Mouse (Mus musculus) layer of hippocampus, adult 11-12 months (tissue): ENCODE results near the gene Mrpl10.
A peak's percentile ranks its signal among the peaks of the same experiment; 100 is the strongest.

Experiments
- DNase-seq: peaks from one replicate; pipeline ENCODE4 v3.0.0; 2022; ENCODE audit warnings: low spot score

Gene Mrpl10

DNA sequence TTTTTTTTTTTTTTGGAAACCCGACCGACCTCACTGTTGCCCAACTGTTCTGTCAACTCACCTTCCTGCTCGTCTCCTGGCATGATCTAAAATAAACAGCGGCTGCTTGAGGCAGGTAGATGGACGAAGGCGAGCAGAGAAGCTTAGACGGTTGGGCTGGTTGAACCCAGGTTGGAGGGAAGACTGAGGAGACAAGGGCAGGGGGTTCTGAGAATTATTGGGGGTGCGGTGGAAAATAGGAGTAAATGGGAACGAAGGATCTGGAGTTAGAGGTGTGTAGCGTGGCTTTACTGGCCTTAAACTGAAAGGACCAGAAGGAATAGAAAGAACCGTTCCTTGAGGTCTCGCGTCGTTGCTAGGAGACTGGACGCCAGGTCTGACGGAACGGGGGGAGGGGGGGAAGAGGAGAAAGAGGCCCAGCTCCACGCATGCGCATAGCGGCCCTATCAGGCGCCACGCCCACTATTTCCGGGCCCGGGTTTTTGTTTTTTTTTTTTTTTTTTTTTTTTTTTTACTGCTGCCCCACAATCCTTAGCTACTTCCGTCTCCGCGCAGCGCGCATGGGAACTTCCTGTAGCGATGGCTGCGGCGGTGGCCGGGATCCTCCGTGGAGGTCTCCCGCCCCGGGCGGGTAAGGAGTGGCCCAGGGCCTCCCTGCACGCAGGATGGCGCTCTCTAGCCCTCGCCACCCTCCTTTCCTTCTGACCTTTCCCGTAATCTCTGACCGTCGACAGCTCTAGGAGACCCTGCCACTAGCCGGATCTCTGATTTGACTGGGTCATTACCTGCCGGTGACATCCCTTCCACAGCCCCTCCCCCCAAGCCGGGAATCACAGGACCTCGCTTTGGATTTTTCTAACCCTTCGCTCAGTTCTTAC is at the start of gene Mrpl10, which contains the start of gene Lrrc46:
Gene Mrpl10 (plus strand): TSS at position 539 of the 878 bp plus-strand sequence.
Gene Lrrc46 (minus strand): TSS at position 386 of the 878 bp plus-strand sequence.
- DNase-seq, result peak; percentile 84

DNA sequence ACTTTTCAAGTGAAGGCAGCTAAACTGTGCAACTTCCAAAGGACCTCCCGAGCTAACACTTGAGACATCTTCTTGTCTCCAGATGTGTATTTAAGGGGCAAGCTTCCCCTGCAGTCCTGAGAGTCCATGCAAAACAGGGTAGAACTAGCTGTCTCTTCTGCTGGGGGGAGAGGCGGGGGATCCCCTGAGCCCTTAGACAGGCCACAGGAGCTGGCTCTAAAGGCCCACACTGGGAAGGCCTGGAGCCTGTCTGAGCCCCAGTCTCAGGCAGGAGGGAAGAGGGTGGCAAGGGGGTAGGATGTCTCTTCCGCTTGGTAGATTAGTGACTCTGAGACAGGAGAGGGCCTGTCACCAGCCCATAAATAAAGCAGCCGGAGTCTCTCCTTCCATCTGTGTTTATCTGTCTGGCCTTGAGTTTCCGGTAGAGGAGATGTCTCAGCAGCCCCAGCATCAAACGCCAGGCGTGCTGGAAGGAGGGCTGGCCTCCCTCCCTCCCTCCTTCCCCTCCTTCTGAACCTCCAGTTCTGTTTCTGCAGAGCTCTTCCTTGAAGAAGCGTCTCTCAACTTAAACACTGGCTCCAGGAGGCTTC is 48.5 kb upstream of the Mrpl10 start:
- DNase-seq, result no peak

DNA sequence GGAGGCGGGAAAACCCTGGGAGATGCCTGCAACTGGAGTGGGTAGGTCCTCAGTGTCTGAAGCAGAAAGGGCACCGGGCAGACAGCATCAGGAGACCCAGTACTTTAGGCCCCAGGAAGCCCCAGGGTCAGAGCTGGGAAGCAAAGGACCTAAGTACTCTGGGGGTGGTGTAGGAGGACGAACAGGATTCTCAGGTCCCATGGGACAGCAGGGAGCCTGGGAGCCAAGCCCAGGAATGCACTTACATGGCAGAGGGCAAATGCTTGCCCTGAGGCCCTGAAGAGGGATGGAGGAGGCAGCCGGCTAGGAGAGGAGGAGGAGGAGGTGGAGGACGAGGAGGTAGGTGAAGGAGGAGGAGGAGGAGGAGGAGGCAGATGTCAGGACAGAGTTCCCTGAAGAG is 46.3 kb upstream of the Mrpl10 start:
- no peak for DNase-seq

DNA sequence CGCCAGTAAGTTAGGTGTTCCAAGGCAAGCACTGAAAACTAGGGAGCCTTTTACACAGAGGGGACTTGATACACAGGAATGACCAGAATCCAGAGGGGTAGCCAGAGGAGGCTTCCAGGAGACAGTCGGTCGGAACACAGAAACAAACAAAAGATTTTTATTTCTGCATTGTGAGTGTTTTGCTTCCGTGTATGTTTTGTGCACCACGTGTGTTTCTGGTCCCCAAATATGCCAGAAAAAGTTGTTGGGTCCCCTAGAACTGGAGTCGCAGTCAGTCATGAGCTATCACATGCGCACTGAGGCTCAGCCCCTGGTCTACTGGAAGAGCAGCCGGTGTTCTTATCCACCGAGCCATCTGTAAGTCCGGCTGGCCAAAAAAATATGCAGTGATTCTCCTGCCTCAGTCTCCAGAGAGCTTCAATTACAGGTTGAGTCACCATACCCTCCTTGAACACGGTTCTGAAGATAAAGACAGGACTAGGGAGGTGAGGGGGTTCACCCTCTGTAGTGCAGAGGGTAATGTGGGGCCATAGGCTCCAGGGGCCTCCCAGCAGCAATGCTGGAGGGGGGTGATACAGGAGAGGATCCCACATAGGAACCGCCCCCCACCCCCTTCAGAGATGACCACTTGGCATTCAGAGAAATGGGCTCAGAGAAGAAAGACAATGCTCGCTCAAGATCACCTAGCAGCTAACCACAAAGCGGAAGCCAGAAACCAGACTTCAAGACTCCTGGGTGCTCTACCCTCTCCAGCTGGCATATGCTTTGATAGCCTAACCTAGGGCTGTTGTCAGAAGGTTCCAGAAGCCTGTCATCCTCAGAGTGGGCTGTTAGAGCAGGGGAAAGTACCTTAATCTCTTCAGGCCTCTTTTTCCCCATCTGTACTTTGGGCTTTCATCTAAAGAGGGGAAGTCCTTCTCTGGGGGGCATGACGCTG is 45.3 kb upstream of the Mrpl10 start:
- no peak for DNase-seq

DNA sequence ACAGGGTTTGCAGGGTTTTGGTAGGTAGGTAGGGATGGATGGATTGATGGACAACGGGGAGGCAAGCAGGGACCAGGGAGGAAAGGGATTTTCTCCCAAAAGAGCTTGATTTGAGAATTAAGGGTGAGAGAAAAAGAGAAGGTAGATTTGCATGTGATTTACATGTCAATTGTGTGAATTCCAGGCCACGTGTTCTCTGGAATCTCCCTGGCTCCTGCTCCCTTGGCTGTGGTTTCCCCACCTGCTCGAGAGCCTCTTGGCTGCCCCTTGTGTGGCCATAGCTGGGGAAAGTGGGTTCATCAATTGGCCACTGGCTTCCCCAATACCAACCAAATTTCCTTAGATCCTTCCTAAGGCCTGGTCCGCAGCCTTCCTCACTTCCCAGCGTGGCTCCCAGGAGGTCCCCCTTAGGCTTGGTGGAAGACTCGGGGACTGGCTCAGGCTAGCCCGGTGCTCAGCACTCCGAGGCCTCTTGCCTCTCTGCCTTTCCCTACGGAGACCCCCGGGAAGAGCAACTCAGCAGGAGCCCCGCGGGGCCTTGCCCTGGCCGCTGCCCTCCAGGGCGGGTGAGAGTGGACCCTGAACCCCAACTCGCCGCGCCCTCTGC is 44.5 kb upstream of the Mrpl10 start:
- no peak for DNase-seq

DNA sequence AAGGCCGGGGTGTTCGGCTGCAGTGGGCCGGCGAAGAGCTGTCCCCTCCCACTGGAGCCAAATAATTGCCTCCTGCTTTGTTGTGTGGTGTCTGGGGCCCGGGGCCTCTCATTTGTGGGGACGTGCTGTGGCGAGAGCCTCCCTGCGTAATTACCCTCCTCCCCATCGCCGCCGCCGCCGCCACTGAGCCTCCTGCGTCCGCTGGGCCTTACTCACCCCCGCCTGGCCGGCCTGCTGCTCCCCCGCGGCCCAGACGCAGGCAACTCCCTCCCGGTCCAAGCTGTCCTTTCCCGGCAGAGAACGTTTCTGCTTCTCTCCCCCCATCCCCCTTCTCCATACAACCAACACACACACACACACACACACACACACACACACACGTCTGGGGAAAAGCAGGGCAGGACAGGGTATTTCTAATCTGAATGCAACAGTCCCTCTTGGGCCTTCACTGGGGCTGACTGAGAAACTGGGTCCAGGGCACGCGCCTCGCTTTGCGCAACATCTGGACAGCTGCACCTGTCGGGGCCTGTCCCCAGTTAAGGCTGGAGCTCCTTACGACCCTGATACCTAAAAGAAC is 43.9 kb upstream of the Mrpl10 start:
- DNase-seq, result no peak

DNA sequence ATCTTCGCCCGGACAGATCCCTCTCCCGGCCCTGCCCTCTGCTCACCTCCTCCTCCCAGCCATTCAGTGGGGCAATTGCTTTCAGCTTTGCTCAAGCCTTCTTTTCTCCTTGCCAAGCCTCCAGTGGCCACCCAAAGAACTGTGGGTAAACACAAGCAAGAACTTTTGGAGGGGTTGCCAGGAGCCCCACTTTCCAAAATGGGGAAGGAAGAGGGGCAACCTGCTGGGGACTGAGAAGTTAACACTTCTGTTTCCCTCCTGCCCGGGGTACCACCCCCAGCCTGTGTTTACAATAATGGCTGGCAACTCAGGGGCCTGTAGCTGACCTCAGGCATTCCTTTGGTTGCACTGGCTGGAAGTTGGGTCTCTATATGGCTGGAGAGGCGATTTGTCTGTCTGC is 38.2 kb upstream of the Mrpl10 start:
- no peak for DNase-seq

DNA sequence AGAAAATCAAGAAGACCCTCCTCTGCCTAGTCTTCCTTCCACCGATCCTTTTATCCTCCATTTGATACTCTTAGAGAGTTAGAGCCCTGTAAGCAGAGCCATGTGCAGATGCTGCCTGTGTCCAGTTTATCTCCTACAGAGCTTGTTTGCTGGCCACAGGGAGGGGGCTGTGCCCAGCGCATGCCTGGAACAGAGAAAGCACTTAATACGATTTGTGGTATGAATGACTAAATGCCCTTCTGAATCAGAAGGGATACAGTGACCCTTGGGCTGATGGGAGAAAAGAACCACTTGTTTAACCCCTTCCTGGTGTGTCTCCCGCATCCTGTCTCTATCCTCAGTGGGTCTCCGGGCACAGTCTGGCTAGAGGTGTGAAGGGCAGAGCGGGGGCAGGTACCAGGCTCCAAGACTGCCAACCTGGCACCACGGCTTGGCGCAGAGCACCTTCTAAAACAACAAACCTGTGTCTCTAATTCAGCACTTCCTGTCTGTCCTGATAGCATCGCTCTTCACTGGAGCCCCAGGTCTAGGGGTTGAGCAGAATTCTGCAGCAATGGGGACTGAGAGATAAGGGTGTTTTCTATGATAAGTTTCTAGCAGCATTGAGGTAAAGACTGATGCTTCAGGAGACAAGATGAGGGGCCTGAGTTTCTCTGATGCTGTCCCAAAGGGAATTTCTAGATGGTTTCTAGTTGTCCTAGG is 34.1 kb upstream of the Mrpl10 start:
- no peak for DNase-seq

DNA sequence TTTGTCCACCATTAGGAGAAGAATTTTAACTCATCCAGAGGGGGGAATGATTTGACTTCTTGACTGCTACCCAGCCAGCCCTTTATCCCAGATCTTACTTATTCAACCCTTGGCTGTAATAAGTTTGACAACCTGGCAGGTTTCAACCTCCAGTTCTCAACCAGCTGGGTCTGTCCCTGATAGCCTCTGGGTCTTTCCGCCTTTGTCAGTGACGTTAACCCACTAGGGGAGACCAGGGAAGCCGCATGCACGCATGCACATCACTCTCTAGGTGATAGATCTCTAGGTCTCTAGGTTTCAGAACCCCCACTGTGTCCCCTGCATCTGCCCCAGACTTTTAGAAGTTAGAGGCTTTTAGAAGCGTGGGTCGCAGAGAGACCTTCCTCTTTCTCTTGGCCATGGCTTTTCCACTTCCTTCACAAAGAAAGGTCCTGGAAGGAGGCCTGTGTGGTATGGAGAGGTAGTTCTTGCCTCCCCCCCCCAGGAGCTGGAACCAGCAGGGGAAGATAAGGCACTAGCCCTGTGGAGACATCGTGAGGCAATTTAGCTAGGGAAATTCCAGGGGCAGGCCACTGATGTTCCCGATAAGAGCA is 32.1 kb upstream of the Mrpl10 start:
- no peak for DNase-seq

DNA sequence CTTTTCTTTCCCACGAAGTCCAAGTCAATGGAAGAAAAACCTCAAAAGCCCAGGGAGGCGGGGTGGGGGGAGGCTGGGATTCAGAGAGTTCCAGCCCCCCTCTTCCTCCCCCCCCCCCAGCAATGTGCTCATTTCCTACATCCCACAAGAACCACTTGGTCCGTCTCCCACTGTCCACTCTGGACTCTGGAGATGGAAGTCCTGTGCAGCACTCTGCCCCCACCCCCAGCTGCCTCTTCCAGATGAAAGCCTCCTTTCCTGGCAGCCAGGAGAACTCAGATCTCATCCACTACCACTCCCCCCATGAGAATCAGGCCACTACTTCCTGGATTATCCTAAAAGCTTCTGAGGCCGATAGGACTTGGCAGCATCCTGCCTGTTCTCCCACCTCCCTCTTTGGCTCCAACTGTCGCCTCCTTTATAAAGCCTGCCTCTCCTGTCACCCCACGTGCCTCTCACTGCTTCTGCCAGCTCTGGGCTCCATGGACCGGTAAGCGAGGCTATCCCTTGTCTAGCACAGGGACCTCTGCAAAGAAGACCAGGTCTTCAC is 28.2 kb upstream of the Mrpl10 start, which contains the start of gene Sp6:
Gene Sp6 (plus strand): TSS at position 274 of the 550 bp plus-strand sequence.
- DNase-seq, result no peak

DNA sequence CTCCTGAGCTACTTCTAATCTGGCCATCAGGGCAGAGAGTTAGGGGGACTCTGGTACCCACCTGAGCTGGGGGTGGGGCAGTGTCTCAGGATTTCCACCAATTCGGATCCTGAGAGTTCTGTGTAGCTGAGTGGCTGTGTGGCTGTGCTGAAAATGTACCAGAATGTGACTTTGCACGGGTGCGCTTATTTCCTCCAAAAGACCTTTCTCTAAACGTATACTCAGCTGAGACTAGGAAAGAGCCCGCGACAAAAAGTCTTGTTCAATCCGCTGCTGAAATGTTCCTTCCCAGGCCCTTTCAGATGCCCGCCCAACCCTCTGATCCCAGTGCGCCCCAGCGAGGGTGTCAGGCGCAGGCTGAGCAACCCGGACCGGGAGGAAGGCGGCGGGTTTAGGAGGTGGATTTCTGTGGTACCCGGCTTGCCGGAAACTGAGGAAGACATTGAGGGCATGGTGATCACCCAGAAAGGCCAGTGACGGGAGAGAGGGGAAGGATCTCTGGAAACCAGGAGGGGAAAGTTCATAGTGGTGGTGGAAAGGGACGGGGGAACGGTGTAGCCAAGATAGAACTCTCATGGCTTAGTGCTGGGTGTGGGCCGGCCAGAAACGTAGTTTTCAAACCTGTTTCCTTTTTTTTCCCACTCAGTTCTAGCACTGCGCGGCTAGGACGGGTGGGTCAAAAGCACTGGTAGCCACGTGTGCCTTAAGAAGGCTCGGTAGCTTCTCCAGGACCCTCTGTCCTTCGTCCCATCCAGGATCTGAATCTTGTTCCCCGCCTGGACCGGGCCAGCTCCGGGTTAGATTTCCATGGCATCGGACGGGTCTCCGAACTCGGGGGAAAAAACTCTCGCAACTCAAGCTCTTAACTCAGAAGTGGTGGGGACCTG is 23.4 kb upstream of the Mrpl10 start:
- DNase-seq, result no peak

DNA sequence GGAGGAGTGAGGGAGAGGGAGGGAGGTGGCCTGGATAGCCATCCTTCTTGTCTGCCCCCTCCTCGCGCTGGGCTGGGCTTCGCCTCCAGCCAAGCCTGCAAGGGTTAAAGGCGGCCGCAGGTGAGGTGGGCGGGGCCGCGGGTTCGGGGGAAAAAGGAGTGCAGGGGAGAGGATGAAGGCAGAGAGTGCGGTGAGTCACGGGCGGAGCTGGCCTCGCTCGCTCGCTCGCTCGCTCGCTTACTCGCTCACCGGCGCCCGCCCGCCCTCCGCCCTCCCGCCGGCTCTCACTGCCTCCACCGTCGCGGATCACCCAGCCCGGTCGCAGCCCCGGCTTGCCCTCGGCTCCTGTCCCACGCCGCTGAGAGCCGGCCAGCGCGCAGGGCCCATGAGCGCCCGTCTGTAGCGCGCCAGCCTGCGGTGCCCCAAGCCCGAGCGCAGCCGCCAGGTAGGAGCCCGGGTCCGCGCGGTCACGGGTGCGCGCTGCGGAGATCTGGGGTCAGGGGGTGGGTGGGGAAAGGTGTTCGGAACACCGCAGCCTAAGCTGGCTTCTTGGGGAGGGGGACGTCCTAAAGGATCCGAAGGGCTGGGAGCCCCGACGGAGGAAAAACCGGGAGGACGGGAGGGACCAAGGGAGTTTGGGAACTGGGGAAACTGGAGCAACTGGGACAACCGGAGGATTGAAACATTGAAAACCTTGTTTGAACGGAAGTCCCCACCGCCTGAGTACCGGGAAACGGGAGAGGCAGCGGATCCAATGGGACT is 22.6 kb upstream of the Mrpl10 start:
- no peak for DNase-seq

DNA sequence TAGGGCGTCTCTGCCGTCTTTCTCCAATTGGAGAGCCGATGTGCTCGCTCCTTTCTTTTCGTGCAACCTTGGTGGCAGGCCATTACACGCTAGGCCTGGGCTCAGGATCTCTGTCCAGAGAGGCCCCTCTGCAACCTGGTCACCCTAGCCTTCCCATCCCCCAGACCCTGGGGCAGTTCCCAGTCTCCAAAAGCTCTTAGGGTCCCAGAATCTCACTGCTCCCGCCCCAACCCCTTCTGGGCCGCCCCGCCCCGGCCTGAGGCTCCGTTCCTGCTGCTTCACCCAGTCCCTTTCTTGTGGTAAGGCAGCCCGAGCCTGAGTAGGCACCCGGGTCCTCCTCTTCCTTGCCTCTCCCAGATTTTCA is 22.0 kb upstream of the Mrpl10 start:
- DNase-seq, result no peak

DNA sequence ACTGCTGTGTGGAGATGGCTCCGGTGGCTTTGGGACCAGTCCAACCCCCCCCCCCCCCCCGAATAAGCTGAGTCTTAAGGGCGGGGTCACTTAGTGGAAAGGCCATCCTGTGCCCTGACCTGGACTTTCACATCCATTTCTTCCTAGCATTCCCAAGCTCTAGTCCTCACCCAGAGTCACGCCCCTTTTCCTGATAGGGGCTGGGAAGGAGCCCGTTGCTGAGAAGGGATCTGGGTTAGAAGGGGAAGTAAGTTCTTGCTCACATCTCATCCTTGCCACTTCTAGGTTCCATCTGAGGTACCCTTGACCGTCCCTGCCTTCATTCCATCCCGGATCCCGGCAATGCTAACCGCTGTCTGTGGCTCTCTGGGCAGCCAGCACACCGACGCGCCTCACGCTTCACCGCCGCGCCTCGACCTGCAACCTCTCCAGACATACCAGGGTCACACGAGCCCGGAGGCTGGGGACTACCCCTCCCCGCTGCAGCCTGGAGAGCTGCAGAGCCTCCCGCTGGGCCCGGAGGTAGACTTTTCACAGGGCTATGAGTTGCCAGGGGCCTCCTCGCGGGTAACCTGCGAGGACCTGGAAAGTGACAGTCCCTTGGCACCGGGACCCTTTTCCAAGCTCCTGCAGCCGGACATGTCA is 20.1 kb upstream of the Mrpl10 start:
- DNase-seq, result no peak

DNA sequence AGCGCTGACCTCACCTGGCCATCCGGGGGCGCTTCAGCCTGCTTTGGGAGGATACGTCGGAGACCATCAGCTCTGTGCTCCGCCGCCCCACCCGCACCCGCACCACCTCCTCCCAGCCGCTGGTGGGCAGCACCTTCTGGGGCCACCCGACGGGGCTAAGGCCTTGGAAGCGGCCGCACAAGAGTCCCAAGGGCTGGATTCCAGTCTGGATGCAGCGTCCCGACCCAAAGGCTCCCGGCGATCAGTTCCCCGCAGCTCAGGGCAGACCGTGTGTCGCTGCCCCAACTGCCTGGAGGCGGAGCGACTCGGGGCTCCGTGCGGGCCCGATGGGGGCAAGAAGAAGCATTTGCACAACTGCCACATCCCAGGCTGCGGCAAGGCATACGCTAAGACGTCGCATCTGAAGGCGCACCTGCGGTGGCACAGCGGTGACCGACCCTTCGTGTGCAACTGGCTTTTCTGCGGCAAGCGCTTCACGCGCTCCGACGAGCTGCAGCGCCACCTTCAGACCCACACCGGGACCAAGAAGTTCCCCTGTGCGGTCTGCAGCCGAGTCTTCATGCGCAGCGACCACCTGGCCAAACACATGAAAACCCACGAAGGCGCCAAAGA is 19.4 kb upstream of the Mrpl10 start:
- DNase-seq, result peak; percentile 63

DNA sequence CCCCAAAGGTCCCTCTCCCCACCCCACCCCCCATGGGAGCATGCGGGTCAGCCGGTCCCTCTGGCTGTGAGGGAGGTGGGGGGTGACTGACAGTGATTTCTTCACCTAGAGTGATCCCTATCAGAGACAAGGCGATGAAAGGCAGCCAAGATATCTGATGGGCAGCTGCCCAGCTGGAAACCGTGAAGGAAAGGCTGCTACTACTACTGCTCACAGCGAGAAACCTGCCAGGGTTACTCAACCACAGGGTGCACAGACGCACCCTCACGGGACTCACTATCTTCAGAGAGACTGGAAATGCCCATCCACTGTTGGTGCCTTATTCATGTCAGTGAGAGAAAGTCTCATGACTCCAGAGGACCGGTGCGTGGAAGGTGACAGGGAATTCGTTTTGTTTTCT is 16.4 kb upstream of the Mrpl10 start:
- DNase-seq, result no peak

DNA sequence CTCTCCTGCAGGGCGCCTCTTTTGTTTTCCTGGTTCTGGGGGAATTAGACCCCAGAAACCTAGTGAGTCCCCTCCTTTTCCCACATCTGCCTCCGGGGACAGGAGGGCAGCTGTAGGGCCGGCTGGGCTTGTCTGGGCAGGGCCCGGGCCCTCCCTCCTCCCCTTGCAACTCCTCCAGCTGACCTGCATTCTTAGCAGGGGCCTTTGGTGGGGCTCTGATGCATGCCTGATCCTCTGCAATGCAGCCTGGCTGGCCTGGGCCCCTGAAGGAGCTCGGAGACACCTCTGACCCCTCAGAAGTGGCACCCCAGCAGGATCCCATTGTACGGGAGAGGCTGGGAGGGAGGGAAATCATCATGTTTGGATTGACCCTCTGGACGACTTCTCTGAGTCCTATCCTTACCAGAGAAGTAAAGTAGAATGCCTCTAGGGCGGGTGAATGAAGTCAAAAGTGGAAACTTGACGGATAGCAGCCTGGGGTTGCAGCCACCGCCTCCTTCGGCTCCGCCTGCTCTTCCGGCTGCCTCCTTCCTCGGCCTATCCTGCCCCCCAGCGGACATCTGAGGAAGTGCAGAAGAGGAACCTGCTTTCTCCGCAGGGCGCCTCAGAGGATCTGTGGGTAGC is 15.5 kb upstream of the Mrpl10 start:
- peak; percentile 81 for DNase-seq
